Mouse (Mus musculus) 3T3-L1 (cell line): ENCODE measurements around the gene Mcrip2.
A peak's percentile ranks its signal among the peaks of the same experiment; 100 is the strongest.

Experiments used
- DNase-seq: peaks from one replicate; pipeline ENCODE4 v3.0.0-alpha.2; 2015; ENCODE audit warnings: low read depth, low spot score

The Mcrip2 gene

GRCm38 (mm10) chr17:25866172-25866571 lies 2.4 kb downstream of the Mcrip2 start:
- no peak for DNase-seq

GRCm38 (mm10) chr17:25865288-25865687 lies 3.3 kb downstream of the Mcrip2 start:
- no peak for DNase-seq

GRCm38 (mm10) chr17:25864311-25864710 lies 4.3 kb downstream of the Mcrip2 start:
- no peak for DNase-seq

- DNase-seq, result no peak
Observed at GRCm38 (mm10) chr17:25863681-25864080, 4.9 kb downstream of the Mcrip2 start.

- DNase-seq, result no peak
Observed at GRCm38 (mm10) chr17:25861704-25862612, 6.6 kb downstream of the Mcrip2 start.

GRCm38 (mm10) chr17:25860832-25861703 lies 7.5 kb downstream of the Mcrip2 start, which contains the start of gene Wdr90:
Wdr90 (minus strand) TSS chr17:25861501.
- peak; percentile 94 for DNase-seq

- no peak for DNase-seq
Observed at GRCm38 (mm10) chr17:25860229-25860628, 8.3 kb downstream of the Mcrip2 start.

- DNase-seq, result peak; percentile 98
Observed at GRCm38 (mm10) chr17:25844396-25844901, 24.1 kb downstream of the Mcrip2 start, which contains the start of gene Rhot2. Rhot2 (minus strand) TSS chr17:25844851.

- DNase-seq, result no peak
Observed at GRCm38 (mm10) chr17:25843636-25844395, 24.7 kb downstream of the Mcrip2 start.

- DNase-seq, result no peak
Observed at GRCm38 (mm10) chr17:25843122-25843521, 25.4 kb downstream of the Mcrip2 start.

- DNase-seq, result no peak
Observed at GRCm38 (mm10) chr17:25842509-25842908, 26.1 kb downstream of the Mcrip2 start.

- DNase-seq, result no peak
Observed at GRCm38 (mm10) chr17:25841117-25841880, 27.3 kb downstream of the Mcrip2 start, which contains the start of gene Gm20683. Gm20683 (minus strand) TSS chr17:25841763.

GRCm38 (mm10) chr17:25840519-25840918 lies 28.0 kb downstream of the Mcrip2 start:
- DNase-seq, result no peak

GRCm38 (mm10) chr17:25839455-25840235 lies 28.9 kb downstream of the Mcrip2 start:
- DNase-seq, result no peak

- no peak for DNase-seq
Observed at GRCm38 (mm10) chr17:25838904-25839303, 29.7 kb downstream of the Mcrip2 start.

GRCm38 (mm10) chr17:25837533-25837932 lies 31.0 kb downstream of the Mcrip2 start:
- DNase-seq, result no peak

- DNase-seq, result no peak
Observed at GRCm38 (mm10) chr17:25837076-25837410, 31.5 kb downstream of the Mcrip2 start, which contains the start of gene Rhbdl1. Rhbdl1 (minus strand) TSS chr17:25837295.

GRCm38 (mm10) chr17:25836397-25837075 lies 32.0 kb downstream of the Mcrip2 start:
- DNase-seq, result no peak

- no peak for DNase-seq
Observed at GRCm38 (mm10) chr17:25835816-25836215, 32.7 kb downstream of the Mcrip2 start.
